Mouse (Mus musculus): ENCODE results near the gene Thyn1.

DNA sequence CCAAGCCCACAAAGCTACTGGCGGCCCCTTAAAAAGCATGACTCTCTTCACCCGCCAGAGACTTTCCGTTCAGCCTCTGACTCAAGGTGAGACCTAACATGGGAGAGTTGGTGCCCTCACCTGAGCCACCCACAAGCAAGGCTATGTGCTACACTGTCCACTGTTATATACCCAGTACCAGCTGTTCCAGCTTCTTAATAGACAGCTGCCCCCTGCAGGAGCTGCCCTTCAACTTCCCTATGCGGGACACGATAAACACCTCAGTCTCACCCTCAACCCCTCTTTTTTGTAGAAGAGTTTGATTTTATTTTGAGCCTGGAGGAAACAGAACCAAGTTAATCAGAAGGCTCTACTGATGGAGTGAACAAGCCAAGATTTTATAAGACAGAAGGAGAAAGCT, 7.4 kb downstream of the Thyn1 start:
- no peak for TF ChIP-seq CTCF (IDR thresholded peaks at IDR 0.05; ENCODE audit: insufficient read depth, low read length)
- TF ChIP-seq POLR2A (IDR thresholded peaks at IDR 0.05; ENCODE audit: borderline replicate concordance, extremely low read depth, low read depth, low read length) = no peak

Measured in lung, adult 2 months (tissue).